Mouse (Mus musculus) cerebellum, postnatal 25 days (tissue): ENCODE measurements around the gene Plk3.
A peak's percentile ranks its signal among the peaks of the same experiment; 100 is the strongest.
"Not testable (repeated sequence)": the region's sequence is repeated elsewhere in the genome, so short reads cannot be mapped to it uniquely, and the experiment has no call there.

Source experiments
- DNase-seq, 2 experiments: peaks; one replicate each; pipeline ENCODE4 v3.0.0; 2021; ENCODE audit warnings: mixed read lengths in 2 of 2

The Plk3 gene

GRCm38 (mm10) chr4:117133817-117134600 is at the start of gene Plk3:
TSS of gene Plk3 (minus strand) at chr4:117133963.
- DNase-seq = peak; percentile 98 to 99

- not testable (repeated sequence) for DNase-seq
These were observed 49.0 kb upstream of the Plk3 start for GRCm38 (mm10) chr4:117182759-117183096.

GRCm38 (mm10) chr4:117181863-117182758 is 48.3 kb upstream of the Plk3 start, which contains the start of gene Kif2c:
TSS of gene Kif2c (minus strand) at chr4:117182639.
- DNase-seq = peak; percentile 93 to 94

GRCm38 (mm10) chr4:117169936-117170335 is 36.2 kb upstream of the Plk3 start:
- DNase-seq = no peak

- no peak for DNase-seq
These were observed 27.4 kb upstream of the Plk3 start for GRCm38 (mm10) chr4:117161183-117161582.

- DNase-seq = no peak
These were observed 25.9 kb upstream of the Plk3 start for GRCm38 (mm10) chr4:117159666-117160065.

GRCm38 (mm10) chr4:117156372-117156771 is 22.6 kb upstream of the Plk3 start:
- no peak for DNase-seq

- DNase-seq = peak; percentile 90 to 91
These were observed 22.1 kb upstream of the Plk3 start, which contains the start of gene Rps8 for GRCm38 (mm10) chr4:117155792-117156355. TSS of gene Rps8 (minus strand) at chr4:117156243.

- no peak for DNase-seq
These were observed 21.4 kb upstream of the Plk3 start for GRCm38 (mm10) chr4:117155020-117155791.

GRCm38 (mm10) chr4:117152714-117153113 is 19.0 kb upstream of the Plk3 start:
- no peak for DNase-seq

- no peak for DNase-seq
These were observed 17.7 kb upstream of the Plk3 start for GRCm38 (mm10) chr4:117151416-117151815.

- DNase-seq = no peak
These were observed 16.5 kb upstream of the Plk3 start for GRCm38 (mm10) chr4:117150212-117150733.

- DNase-seq = no peak
These were observed 15.8 kb upstream of the Plk3 start for GRCm38 (mm10) chr4:117149291-117150211.

GRCm38 (mm10) chr4:117148815-117149214 is 15.1 kb upstream of the Plk3 start:
- DNase-seq = no peak

GRCm38 (mm10) chr4:117148047-117148713 is 14.4 kb upstream of the Plk3 start:
- no peak for DNase-seq

GRCm38 (mm10) chr4:117146176-117146575 is 12.4 kb upstream of the Plk3 start:
- peak; percentile 82 to 90 for DNase-seq

GRCm38 (mm10) chr4:117145248-117145647 is 11.5 kb upstream of the Plk3 start:
- no peak for DNase-seq

- DNase-seq = no peak
These were observed 9.3 kb upstream of the Plk3 start for GRCm38 (mm10) chr4:117143023-117143422.

- no peak for DNase-seq
These were observed 6.8 kb upstream of the Plk3 start for GRCm38 (mm10) chr4:117140613-117141012.

- DNase-seq = peak in 1 of 2 experiments; percentile 57
These were observed 5.5 kb upstream of the Plk3 start for GRCm38 (mm10) chr4:117139217-117139612.
